Mouse (Mus musculus) thymus, adult 2 months (tissue): Measurements from ENCODE around the gene Cavin4.

ENCODE experiments used
- CTCF ChIP-seq: fragments of 200-500 bp; IDR thresholded peaks from 2 replicates; pipeline ENCODE4 v1.5.1; 2012; ENCODE audit warnings: mild to moderate bottlenecking, control low read depth, low read length, moderate library complexity, borderline replicate concordance; ENCODE audit not compliant: control insufficient read depth, poor library complexity, insufficient read depth; ENCODE audit errors: extremely low read depth
- POLR2A ChIP-seq: fragments of 200-500 bp; IDR thresholded peaks from 2 replicates; pipeline ENCODE4 v1.6.1; 2012; ENCODE audit warnings: mild to moderate bottlenecking, low read length, control low read depth, moderate library complexity; ENCODE audit not compliant: control insufficient read depth, poor library complexity, insufficient read depth; ENCODE audit errors: extremely low read depth

DNA sequence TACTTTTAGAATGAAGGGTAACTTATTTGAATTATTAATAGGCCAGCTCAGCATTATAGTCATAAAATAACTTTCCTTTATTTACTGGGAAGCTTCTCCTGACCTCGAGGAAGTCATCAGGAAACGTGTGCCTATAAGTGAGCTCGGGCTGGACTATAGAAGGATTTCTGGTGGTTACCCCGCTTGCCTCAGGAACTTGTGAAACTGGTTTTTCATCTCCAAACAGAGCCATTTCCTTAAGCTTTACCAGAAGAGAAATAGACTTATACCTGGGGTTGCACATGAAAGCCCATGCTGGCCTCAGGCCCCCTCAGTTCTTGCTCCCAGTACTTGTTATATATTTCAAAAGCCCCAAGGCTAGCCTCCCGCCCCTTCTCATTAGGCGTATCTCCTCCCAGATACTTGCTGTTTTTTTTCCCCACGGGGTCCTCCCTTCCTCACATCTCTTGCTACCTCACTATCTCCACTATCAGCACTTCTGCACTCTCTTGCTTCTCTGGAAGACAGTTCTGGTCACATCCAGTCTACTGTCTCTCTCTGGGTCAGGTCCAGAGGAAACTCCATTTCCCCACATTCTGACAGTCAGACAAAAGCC lies 21.4 kb downstream of the Cavin4 start:
- TF ChIP-seq CTCF (no peak), POLR2A (no peak)
